Mouse (Mus musculus) MEL (cell line): ENCODE measurements around the gene Pip5k1c.

Experiments
- CHD1 ChIP-seq: IDR thresholded peaks from 2 replicates; pipeline ENCODE4 v1.6.1; 2012; ENCODE audit warnings: low read depth, mild to moderate bottlenecking, inconsistent platforms, low read length, improper control_type of control experiment
- JUND ChIP-seq: IDR thresholded peaks from 2 replicates; pipeline ENCODE4 v1.6.1; 2011; ENCODE audit warnings: low read depth, mild to moderate bottlenecking, improper control_type of control experiment, low read length
- MAFK ChIP-seq: IDR thresholded peaks from 2 replicates; pipeline ENCODE4 v1.6.1; 2011; ENCODE audit warnings: low read depth, mild to moderate bottlenecking, low read length, improper control_type of control experiment, borderline replicate concordance
- MAX ChIP-seq: IDR thresholded peaks from 2 replicates; pipeline ENCODE4 v1.6.1; 2011; ENCODE audit warnings: low read length, improper control_type of control experiment
- RCOR1 ChIP-seq: IDR thresholded peaks from 2 replicates; pipeline ENCODE4 v1.6.1; 2012; ENCODE audit warnings: low read depth, mild to moderate bottlenecking, inconsistent platforms, low read length, improper control_type of control experiment
- ZKSCAN1 ChIP-seq: IDR thresholded peaks from 2 replicates; pipeline ENCODE4 v1.6.1; 2012; ENCODE audit warnings: low read depth, mild to moderate bottlenecking, inconsistent platforms, low read length, improper control_type of control experiment, moderate library complexity

- no peak for TF ChIP-seq CHD1
- no peak for TF ChIP-seq RCOR1
- no peak for TF ChIP-seq JUND
- TF ChIP-seq MAX, result no peak
- TF ChIP-seq ZKSCAN1, result no peak
- TF ChIP-seq MAFK, result no peak
These were observed 43.3 kb upstream of the Pip5k1c start for GRCm38 (mm10) chr10:81249442-81249841.
